Comparison of ENCODE assay signal across 8 mouse cellular contexts in the genomic region with DNA sequence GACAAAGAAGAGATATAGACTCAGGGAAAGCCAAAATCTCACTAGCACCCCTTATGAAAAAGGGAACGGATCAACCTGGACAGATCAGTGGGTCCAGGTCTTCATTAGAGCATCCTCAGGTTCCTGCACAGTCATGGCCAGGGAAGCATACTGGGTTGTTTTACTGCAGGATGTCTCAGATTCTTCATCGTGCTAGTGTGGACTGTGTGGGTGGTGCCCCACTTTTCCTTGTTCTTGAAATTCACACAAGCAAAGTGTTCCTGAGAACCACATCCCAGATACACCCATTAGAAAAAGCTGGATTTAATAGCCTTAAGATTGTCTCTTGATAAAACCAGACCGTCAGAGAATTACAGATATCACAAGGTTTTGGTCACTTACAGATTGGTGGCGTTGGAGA.
"Had no signal": no experiment of that assay in that cellular context is flagged by ENCODE, and none has a peak within 500 bp of the region (broad histone marks: within the 10 kb centered on the region; RNA-seq: fewer than 3 reads in every experiment).

No protein-coding gene starts in this region.

- DNase-seq: kidney, adult 2 months; kidney, postnatal 14 days; layer of hippocampus, adult 9-11 months; layer of hippocampus, postnatal 36 days; lung, embryonic 14.5 days; lung, postnatal 14 days; retina, postnatal 1 day; thymus, postnatal 36 days had no signal
